Mouse (Mus musculus): ENCODE measurements around the gene Rbm19. TPM values are rescaled to one million over a fixed set of nuclear protein-coding genes. Genes with fewer than 3 reads are reported as not detected.
"Not testable (repeated sequence)": the region's sequence is repeated elsewhere in the genome, so short reads cannot be mapped to it uniquely, and the experiment has no call there.

Rbm19 gene
- polyA plus RNA-seq, 1 experiment from 2014 or later = 17.8 TPM

DNA sequence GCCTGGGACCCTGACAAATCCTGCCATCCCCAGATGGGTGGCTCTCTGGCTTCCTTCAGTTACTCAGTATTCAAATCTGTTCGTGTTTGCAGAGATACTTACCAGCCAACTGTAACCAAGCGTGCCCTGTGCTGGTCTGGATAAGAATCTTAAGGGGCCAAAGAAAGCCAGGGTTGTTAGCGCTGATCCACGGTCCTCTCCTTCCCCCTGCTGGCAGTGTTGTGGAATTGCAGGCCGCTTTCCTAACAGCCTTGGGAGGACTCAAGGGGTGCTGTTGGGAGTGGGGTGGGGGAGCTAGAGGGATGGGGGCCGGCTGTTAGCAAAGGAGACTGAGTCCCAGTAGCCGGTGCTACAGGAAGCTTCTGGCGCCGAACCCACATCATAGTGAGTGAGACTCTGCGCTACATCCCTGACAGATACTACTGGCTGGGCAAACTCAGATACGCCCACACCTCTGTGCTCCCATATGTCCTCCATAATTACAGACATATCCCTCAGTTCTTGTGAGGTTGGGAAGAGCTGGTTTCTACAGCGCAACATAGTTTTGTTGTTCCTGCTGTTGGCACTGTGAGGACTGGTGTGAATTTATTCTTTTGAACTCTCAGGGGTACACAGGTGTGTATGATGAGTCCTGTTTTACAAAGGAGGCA is 9.7 kb upstream of the Rbm19 start:
- Histone ChIP-seq H3K4me3 (no peak overlapping the region), H3K9ac (no peak overlapping the region), H3K4me1 (no peaks in the 10 kb centered on the region), H3K27me3 (0 out of 2 replicates have a peak, but pooled peaks cover 12% of the 10 kb centered on the region), H3K4me2 (no peak overlapping the region), H3K9me3 (replicated peaks) (no peaks in the 10 kb centered on the region; the same call in 1 of the 2 replicates), H3K36me3 (ENCODE audit: poor library complexity, severe bottlenecking) (no peaks in the 10 kb centered on the region), H3K27ac (no peak overlapping the region)
- 31% methylated on average over 12 of the region's 12 CpGs for WGBS
- no peak for ATAC-seq

- peaks cover 9% of the 10 kb centered on the region for H3K4me1 ChIP-seq
- H3K4me2 ChIP-seq = no peak overlapping the region
- no peak overlapping the region for H3K4me3 ChIP-seq
- H3K27me3 ChIP-seq = peaks cover 8% of the 10 kb centered on the region; the same call in 1 of the 2 replicates
- peaks cover 5% of the 10 kb centered on the region for H3K36me3 ChIP-seq (ENCODE audit: poor library complexity, severe bottlenecking)
- H3K9ac ChIP-seq = no peak overlapping the region
- WGBS = 90% methylated on average over 12 of the region's 12 CpGs
- ATAC-seq = no peak
- no peak overlapping the region for H3K27ac ChIP-seq
- no peaks in the 10 kb centered on the region for H3K9me3 ChIP-seq (replicated peaks)
These were observed 1.9 kb upstream of the Rbm19 start for GRCm38 (mm10) chr5:120114361-120114760.

DNA sequence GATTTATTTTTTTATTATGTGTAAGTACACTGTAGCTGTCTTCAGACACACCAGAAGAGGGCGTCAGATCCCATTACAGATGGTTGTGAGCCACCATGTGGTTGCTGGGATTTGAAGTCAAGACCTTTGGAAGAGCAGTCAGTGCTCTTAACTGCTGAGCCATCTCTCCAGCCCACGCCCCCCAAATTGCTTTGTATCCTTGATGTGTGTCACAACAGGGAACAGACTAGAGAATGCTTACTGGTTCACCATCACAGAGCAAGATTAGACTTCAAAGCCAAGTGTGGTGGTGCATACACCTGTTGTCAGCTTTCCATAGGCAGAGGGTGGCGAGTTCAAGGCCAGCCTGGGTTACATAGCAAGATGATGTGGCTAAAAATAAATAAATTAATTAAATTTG is 896 bp downstream of the Rbm19 start:
- Histone ChIP-seq H3K4me3 (peak overlapping the region; percentile 82), H3K36me3 (ENCODE audit: poor library complexity, severe bottlenecking) (peaks cover 32% of the 10 kb centered on the region), H3K4me2 (peak overlapping the region; percentile 89)
- H3K9ac ChIP-seq; H3K4me1 ChIP-seq; H3K27me3 ChIP-seq; H3K27ac ChIP-seq; H3K9me3 ChIP-seq (replicated peaks); ATAC-seq: not testable (repeated sequence)
- WGBS = 52% methylated on average over 3 of the region's 3 CpGs

- WGBS = 91% methylated on average over 16 of the region's 16 CpGs
- H3K36me3 ChIP-seq (ENCODE audit: poor library complexity, severe bottlenecking) = peaks cover 99% of the 10 kb centered on the region
- H3K4me3 ChIP-seq = no peak overlapping the region
- no peaks in the 10 kb centered on the region for H3K27me3 ChIP-seq
- no peak for ATAC-seq
- H3K9ac ChIP-seq = no peak overlapping the region
- H3K27ac ChIP-seq = no peak overlapping the region
- H3K4me1 ChIP-seq = no peaks in the 10 kb centered on the region
- H3K4me2 ChIP-seq = no peak overlapping the region
- H3K9me3 ChIP-seq (replicated peaks) = no peaks in the 10 kb centered on the region
These were observed 8.8 kb downstream of the Rbm19 start for GRCm38 (mm10) chr5:120124881-120125690.

DNA sequence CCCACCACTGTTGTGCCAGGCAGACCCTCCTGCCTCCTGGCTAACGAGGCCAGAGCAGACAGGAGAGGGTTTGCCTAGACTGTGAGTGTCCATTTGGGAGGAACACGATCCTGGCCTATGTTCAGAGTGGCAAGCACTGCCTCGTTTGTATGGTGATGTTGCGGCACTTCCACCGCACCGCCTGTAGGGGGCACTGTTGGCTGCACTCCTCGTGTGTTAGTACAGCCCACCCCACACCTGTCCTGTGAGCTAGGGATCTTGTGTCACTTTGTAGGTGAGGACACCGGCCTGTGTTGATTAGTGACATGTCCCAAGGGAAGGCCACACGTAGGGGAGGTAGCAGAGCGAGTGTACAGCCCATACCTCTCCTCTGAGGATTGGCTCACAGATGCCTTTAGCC is 11.4 kb downstream of the Rbm19 start:
- no peak overlapping the region for H3K4me3 ChIP-seq
- no peaks in the 10 kb centered on the region for H3K4me1 ChIP-seq
- no peak overlapping the region for H3K4me2 ChIP-seq
- H3K36me3 ChIP-seq (ENCODE audit: poor library complexity, severe bottlenecking) = peaks cover 97% of the 10 kb centered on the region
- H3K9ac ChIP-seq = no peak overlapping the region
- no peaks in the 10 kb centered on the region for H3K9me3 ChIP-seq (replicated peaks)
- H3K27me3 ChIP-seq = no peaks in the 10 kb centered on the region
- H3K27ac ChIP-seq = no peak overlapping the region
- WGBS = 48% methylated on average over 10 of the region's 10 CpGs
- peak; percentile 6; the same call in 1 of the 2 replicates for ATAC-seq

DNA sequence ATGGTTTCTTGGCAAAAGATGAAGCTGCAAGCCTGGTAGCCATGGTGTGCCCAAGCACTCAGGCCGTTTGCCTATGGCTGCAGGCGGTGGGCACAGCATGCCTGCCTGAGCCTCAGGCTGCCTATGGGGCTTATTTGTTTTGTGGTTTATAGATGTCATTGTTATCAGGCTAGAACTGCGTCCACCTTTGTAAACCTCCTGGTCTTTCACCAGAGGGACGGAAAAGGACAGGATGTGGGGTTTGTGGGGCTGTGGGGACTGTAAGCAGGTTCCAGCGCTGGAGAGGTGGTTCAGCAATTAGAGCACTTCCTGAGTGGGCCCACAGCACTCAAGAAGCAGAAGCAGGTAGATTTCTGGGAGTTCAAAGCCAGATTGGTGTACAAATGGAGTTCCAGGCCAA is 12.2 kb downstream of the Rbm19 start:
- Histone ChIP-seq H3K9me3 (replicated peaks) (no peaks in the 10 kb centered on the region), H3K4me3 (no peak overlapping the region), H3K36me3 (ENCODE audit: poor library complexity, severe bottlenecking) (peaks cover 97% of the 10 kb centered on the region), H3K27ac (no peak overlapping the region), H3K9ac (no peak overlapping the region), H3K4me2 (no peak overlapping the region), H3K4me1 (no peaks in the 10 kb centered on the region), H3K27me3 (no peaks in the 10 kb centered on the region)
- no peak for ATAC-seq
- 92% methylated on average over 5 of the region's 5 CpGs for WGBS

GRCm38 (mm10) chr5:120129070-120129469 is 12.8 kb downstream of the Rbm19 start:
- Histone ChIP-seq H3K27ac (no peak overlapping the region), H3K4me3 (no peak overlapping the region), H3K4me1 (no peaks in the 10 kb centered on the region), H3K4me2 (no peak overlapping the region), H3K36me3 (ENCODE audit: poor library complexity, severe bottlenecking) (peaks cover 91% of the 10 kb centered on the region), H3K27me3 (no peaks in the 10 kb centered on the region), H3K9ac (no peak overlapping the region), H3K9me3 (replicated peaks) (no peaks in the 10 kb centered on the region)
- no peak for ATAC-seq
- 95% methylated on average over 7 of the region's 7 CpGs for WGBS

GRCm38 (mm10) chr5:120129761-120130160 is 13.5 kb downstream of the Rbm19 start:
- H3K36me3 ChIP-seq (ENCODE audit: poor library complexity, severe bottlenecking) = peaks cover 85% of the 10 kb centered on the region
- 94% methylated on average over 7 of the region's 7 CpGs for WGBS

DNA sequence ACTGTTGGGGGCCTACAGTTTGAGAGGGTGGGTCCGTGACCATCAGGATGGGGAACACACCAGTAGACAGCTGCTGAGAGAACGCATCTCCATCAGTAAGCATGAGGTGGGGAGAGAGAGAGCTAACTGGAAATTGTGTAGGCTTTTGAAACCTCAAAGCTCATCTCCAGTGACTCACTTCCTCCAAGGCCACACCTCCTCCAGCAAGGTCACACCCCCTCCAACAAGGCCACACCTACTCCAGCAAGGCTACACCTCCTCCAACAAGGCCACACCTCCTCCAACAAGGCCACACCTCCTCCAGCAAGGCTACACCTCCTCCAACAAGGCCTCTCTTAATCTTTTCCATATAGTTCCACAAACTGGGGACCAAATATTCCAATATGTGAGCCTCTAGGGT is 13.9 kb downstream of the Rbm19 start:
- H3K9me3 ChIP-seq (replicated peaks) = no peaks in the 10 kb centered on the region
- ATAC-seq = no peak
- WGBS = 95% methylated on average over 2 of the region's 2 CpGs
- no peaks in the 10 kb centered on the region for H3K4me1 ChIP-seq
- no peak overlapping the region for H3K27ac ChIP-seq
- H3K4me2 ChIP-seq = no peak overlapping the region
- H3K9ac ChIP-seq = no peak overlapping the region
- no peak overlapping the region for H3K4me3 ChIP-seq
- H3K27me3 ChIP-seq = no peaks in the 10 kb centered on the region
- H3K36me3 ChIP-seq (ENCODE audit: poor library complexity, severe bottlenecking) = peaks cover 85% of the 10 kb centered on the region

More at GRCm38 (mm10) chr5:120129761-120130160, 13.5 kb downstream of the Rbm19 start:
- Histone ChIP-seq H3K4me1 (no peaks in the 10 kb centered on the region), H3K4me2 (no peak overlapping the region), H3K27me3 (no peaks in the 10 kb centered on the region), H3K4me3 (no peak overlapping the region), H3K9me3 (replicated peaks) (no peaks in the 10 kb centered on the region), H3K27ac (no peak overlapping the region), H3K9ac (no peak overlapping the region)
- ATAC-seq = no peak

GRCm38 (mm10) chr5:120131600-120131999 is 15.3 kb downstream of the Rbm19 start:
- WGBS = 59% methylated on average over 5 of the region's 5 CpGs
- ATAC-seq = no peak
- no peak overlapping the region for H3K4me2 ChIP-seq
- H3K4me3 ChIP-seq = no peak overlapping the region
- peaks cover 7% of the 10 kb centered on the region; the same call in 1 of the 2 replicates for H3K4me1 ChIP-seq
- H3K9me3 ChIP-seq (replicated peaks) = no peaks in the 10 kb centered on the region
- H3K9ac ChIP-seq = no peak overlapping the region
- H3K27me3 ChIP-seq = no peaks in the 10 kb centered on the region
- H3K27ac ChIP-seq = no peak overlapping the region
- H3K36me3 ChIP-seq (ENCODE audit: poor library complexity, severe bottlenecking) = peaks cover 73% of the 10 kb centered on the region

DNA sequence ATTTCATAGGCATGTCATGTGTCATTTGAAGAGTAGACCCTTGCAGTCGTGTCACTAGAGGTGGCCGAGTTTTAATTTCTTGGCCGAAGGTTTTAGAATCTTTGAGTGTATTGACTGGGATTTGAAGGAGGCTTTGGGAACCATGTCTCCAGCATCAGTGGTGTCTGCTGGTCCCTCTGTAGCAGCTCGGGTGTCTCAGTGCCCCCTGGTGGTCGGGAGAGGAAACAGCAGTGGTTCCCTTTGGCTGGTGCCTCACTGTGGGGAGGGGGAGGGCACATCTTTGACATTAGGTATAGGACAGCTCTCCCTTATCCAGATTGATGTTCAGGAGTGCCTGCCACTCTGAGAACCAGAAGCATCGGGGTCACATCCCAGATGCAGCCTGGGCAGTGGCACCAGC is 17.7 kb downstream of the Rbm19 start:
- Histone ChIP-seq H3K4me3 (no peak overlapping the region), H3K27me3 (no peaks in the 10 kb centered on the region), H3K27ac (no peak overlapping the region), H3K4me2 (no peak overlapping the region), H3K36me3 (ENCODE audit: poor library complexity, severe bottlenecking) (peaks cover 50% of the 10 kb centered on the region), H3K9ac (no peak overlapping the region), H3K4me1 (peaks cover 7% of the 10 kb centered on the region; the same call in 1 of the 2 replicates), H3K9me3 (replicated peaks) (no peaks in the 10 kb centered on the region)
- WGBS = 39% methylated on average over 6 of the region's 6 CpGs
- ATAC-seq = peak; percentile 25; the same call in 1 of the 2 replicates

GRCm38 (mm10) chr5:120135337-120135736 is 19.1 kb downstream of the Rbm19 start:
- H3K4me2 ChIP-seq = no peak overlapping the region
- no peak overlapping the region for H3K9ac ChIP-seq
- peaks cover 7% of the 10 kb centered on the region; the same call in 1 of the 2 replicates for H3K4me1 ChIP-seq
- peaks cover 39% of the 10 kb centered on the region for H3K36me3 ChIP-seq (ENCODE audit: poor library complexity, severe bottlenecking)
- H3K27ac ChIP-seq = no peak overlapping the region
- WGBS = 92% methylated on average over 14 of the region's 14 CpGs
- H3K27me3 ChIP-seq = no peaks in the 10 kb centered on the region
- no peaks in the 10 kb centered on the region for H3K9me3 ChIP-seq (replicated peaks)
- no peak for ATAC-seq
- no peak overlapping the region for H3K4me3 ChIP-seq
